Mouse (Mus musculus) liver, embryonic 13.5 days (tissue): ENCODE results near the gene 4931409K22Rik. TPM values are rescaled to one million over a fixed set of nuclear protein-coding genes. Genes with fewer than 3 reads are reported as not detected.
A peak's percentile ranks its signal among the peaks of the same experiment; 100 is the strongest.

Source experiments
- ATAC-seq: fragments of 200-750 bp; cut with Nextera tagmentation; 2 replicates; pipeline ENCODE4 v1.8.0; 2017; ENCODE audit warnings: low read depth, mild to moderate bottlenecking, moderate number of reproducible peaks, moderate library complexity
- DNase-seq: peaks from one replicate; pipeline ENCODE4 v3.0.0; 2022
- H3K27ac ChIP-seq: fragments of 300-500 bp; sonication (generic); 2 replicates; pipeline ENCODE4 v1.5.1; 2015; ENCODE audit warnings: moderate library complexity, mild to moderate bottlenecking, inconsistent platforms
- H3K27me3 ChIP-seq: fragments of 300-500 bp; sonication (generic); 2 replicates; pipeline ENCODE4 v1.6.1; 2015; ENCODE audit warnings: mild to moderate bottlenecking, inconsistent platforms
- H3K36me3 ChIP-seq: fragments of 300-500 bp; sonication (generic); 2 replicates; pipeline ENCODE4 v1.6.1; 2015; ENCODE audit warnings: mild to moderate bottlenecking, inconsistent platforms
- H3K4me1 ChIP-seq: fragments of 300-500 bp; sonication (generic); replicated peaks from 2 replicates; pipeline ENCODE4 v1.6.1; 2015; ENCODE audit warnings: inconsistent platforms
- H3K4me2 ChIP-seq: fragments of 300-500 bp; sonication (generic); 2 replicates; pipeline ENCODE4 v1.6.1; 2015; ENCODE audit warnings: inconsistent platforms, mild to moderate bottlenecking, moderate library complexity
- H3K4me3 ChIP-seq: fragments of 300-500 bp; sonication (generic); replicated peaks from 2 replicates; pipeline ENCODE4 v1.5.1; 2015; ENCODE audit warnings: mild to moderate bottlenecking, inconsistent platforms
- H3K9ac ChIP-seq: fragments of 300-500 bp; sonication (generic); 2 replicates; pipeline ENCODE4 v1.6.1; 2015; ENCODE audit warnings: mild to moderate bottlenecking, inconsistent platforms
- H3K9me3 ChIP-seq: fragments of 300-500 bp; sonication (generic); replicated peaks from 2 replicates; pipeline ENCODE4 v1.6.1; 2016; ENCODE audit warnings: inconsistent platforms
- WGBS: fragments of 180-500 bp; shearing (Covaris S2); methylation state at CpG from one replicate; pipeline ENCODE4 v1.1.7; 2015; ENCODE audit not compliant: insufficient replicate concordance; 5-methylcytosine and 5-hydroxymethylcytosine counted together
- polyA plus RNA-seq: library from polyadenylated mRNA; unstranded; fragments of >200 nt; fragmentation: Nextera tagmentation; extraction: Ambion mirVana; gene quantifications from 2 replicates; pipeline ENCODE4 v1.2.1, GENCODE M21; 2015

4931409K22Rik gene
- polyA plus RNA-seq, 1 experiment from 2014 or later = not detected

DNA sequence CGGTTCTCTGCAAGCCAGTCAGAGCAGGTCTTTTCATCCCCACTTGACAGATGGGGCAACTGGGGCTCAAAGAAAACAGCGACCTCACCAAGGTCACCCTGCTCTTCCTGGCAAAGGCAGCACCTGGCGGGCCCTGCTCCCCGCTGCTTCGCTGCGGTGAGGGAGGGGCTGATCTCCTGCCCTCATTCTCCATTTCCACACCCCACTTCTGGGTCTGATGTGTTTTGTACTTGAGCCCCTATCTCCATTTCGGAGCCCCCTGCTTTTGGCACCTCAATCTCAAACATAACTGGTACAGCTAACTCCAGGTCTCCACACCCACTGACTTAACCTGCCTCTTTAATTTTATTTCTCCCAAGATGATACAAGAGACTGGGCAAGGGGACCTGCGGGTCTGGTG is 42.5 kb upstream of the 4931409K22Rik start:
- Histone ChIP-seq H3K9ac (no peak overlapping the region), H3K9me3 (no peaks in the 10 kb centered on the region), H3K36me3 (no peaks in the 10 kb centered on the region), H3K4me2 (peak overlapping the region; percentile 68; the same call in 1 of the 2 replicates), H3K4me3 (peak overlapping the region; percentile 50; the same call in 1 of the 2 replicates), H3K4me1 (peaks cover 37% of the 10 kb centered on the region), H3K27me3 (peaks cover 88% of the 10 kb centered on the region), H3K27ac (no peak overlapping the region)
- WGBS = 16% methylated on average over 8 of the region's 8 CpGs
- DNase-seq = no peak
- no peak for ATAC-seq

DNA sequence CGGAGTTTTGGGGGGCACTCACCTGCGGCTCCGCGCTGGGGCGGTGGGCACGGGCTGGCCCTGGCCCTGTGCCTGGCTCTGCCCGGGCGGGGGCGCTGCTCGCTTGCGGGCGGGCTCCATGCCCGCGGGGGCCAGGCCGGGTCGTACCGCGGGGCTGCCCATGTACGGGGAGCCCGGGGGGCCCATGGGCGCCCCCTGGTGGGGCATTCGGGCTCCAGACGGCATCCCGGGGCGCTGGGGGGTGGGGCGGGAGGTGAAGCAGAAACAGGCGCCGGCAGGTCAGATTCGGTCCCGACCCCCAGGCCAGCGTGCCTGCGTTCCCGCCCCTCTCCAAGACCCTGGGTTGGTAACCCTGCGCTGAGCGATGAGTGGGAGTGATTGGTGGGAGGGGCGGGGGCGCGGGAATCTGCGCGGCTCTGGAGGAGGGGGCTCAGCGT is 42.0 kb upstream of the 4931409K22Rik start:
- 1% methylated on average over 41 of the region's 41 CpGs for WGBS
- no peak for DNase-seq
- peak overlapping the region; percentile 50 for H3K4me3 ChIP-seq
- no peak for ATAC-seq
- H3K4me1 ChIP-seq = peaks cover 32% of the 10 kb centered on the region
- no peaks in the 10 kb centered on the region for H3K9me3 ChIP-seq
- no peak overlapping the region for H3K27ac ChIP-seq
- H3K4me2 ChIP-seq = peak overlapping the region; percentile 68
- peaks cover 86% of the 10 kb centered on the region for H3K27me3 ChIP-seq
- H3K36me3 ChIP-seq = no peaks in the 10 kb centered on the region
- peak overlapping the region; percentile 41; the same call in 1 of the 2 replicates for H3K9ac ChIP-seq

DNA sequence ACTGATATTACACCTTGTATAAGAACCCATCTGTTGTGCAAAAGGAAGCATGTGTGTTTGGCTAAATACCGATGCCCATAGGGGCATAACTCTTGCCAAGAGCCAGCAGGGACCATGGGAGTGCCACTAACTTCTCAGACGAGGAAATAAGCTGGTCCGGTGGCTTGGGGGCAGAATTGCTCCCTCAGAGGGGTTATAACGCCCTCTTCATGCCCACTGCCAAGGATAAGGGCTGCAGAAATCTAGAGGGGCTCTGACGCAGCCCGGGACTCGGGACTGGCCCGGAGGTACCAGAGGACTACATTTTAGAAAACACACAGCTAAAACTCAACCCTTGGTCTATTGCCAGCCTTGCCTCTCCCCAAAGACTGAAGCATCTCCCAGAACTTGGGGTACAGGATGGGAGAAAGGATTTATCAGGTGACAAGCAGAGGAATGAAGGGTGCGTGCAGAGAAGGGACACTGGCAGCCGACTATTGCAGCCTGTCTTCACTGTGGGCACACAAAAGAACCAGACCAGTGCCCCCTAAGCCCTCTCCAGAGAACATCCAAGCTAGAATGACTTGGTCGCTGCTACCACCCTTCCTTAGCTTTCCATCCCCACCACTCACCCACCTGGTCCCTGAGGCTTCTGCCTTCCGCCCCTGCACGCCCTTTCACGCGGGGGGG is 41.4 kb upstream of the 4931409K22Rik start:
- Histone ChIP-seq H3K4me2 (peak overlapping the region; percentile 68), H3K9me3 (no peaks in the 10 kb centered on the region), H3K27ac (no peak overlapping the region), H3K4me1 (peaks cover 27% of the 10 kb centered on the region), H3K27me3 (peaks cover 84% of the 10 kb centered on the region), H3K4me3 (peak overlapping the region; percentile 50), H3K9ac (peak overlapping the region; percentile 41; the same call in 1 of the 2 replicates), H3K36me3 (no peaks in the 10 kb centered on the region)
- ATAC-seq (no peak), DNase-seq (no peak)
- WGBS = 22% methylated on average over 15 of the region's 15 CpGs

DNA sequence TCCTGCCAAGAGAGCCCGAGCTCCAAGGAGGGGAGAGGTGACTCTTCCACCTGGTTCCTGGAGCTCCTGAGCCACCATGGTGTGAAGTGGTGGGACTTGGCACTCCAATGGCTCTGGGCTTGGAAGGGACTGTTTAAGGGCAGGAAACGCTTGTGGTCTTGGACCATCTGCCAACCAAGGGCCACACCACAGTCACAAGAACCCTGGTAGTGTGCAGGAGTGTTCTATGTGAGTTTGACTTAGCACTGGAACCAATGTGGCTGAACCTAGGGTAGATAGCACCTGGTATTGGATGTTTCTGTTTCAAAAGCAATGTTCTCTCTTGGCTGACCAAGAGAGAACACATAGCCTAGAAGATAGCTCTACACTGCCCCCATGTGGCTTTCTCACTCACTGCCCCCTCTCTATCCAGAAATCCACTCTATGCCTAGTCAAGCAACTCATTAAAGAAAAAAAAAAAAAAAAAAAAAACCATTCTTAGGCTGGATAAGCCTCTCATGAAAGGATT is 40.7 kb upstream of the 4931409K22Rik start:
- ATAC-seq (no peak; the same call in 1 of the 2 replicates), DNase-seq (no peak)
- Histone ChIP-seq H3K4me2 (no peak overlapping the region), H3K4me3 (no peak overlapping the region), H3K27me3 (peaks cover 84% of the 10 kb centered on the region), H3K36me3 (no peaks in the 10 kb centered on the region), H3K9me3 (no peaks in the 10 kb centered on the region), H3K27ac (no peak overlapping the region), H3K4me1 (peaks cover 26% of the 10 kb centered on the region), H3K9ac (no peak overlapping the region)
- 53% methylated on average over 2 of the region's 2 CpGs for WGBS

DNA sequence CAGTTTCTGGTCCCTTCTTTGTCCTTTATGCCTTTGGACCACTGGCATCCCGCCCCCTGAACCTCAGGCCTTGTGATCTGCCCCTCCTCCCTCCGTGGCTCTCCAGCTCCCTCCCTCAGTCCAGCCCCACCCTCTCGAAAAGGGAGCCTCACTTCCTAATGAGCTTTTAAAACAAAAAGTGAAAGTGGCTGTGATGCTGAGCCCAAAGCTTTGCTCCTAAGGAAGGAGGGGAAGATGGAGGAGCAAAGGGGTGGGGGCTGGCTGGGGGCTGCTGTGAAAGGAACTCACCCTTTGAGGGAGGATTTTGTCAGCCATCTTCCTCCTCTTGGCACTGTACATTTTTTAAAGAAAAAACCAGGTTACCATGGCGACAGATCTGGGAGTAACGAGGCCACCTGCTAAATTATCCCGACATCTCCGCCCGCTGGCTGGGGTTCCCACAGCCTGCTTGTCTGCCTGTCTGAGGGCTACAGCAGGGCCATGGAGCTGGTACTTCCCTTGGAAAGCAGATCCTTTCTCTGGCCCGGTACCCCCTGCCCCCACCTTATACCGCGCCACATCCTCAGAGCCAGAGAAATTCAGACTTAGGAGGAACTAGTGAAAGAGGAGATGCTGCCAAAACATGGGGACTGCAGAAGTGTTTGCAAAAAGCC is 40.0 kb upstream of the 4931409K22Rik start:
- 26% methylated on average over 11 of the region's 11 CpGs for WGBS
- Histone ChIP-seq H3K9me3 (no peaks in the 10 kb centered on the region), H3K4me2 (no peak overlapping the region), H3K27me3 (peaks cover 84% of the 10 kb centered on the region), H3K4me3 (no peak overlapping the region), H3K36me3 (no peaks in the 10 kb centered on the region), H3K4me1 (peaks cover 26% of the 10 kb centered on the region), H3K9ac (no peak overlapping the region), H3K27ac (no peak overlapping the region)
- ATAC-seq (no peak), DNase-seq (no peak)

DNA sequence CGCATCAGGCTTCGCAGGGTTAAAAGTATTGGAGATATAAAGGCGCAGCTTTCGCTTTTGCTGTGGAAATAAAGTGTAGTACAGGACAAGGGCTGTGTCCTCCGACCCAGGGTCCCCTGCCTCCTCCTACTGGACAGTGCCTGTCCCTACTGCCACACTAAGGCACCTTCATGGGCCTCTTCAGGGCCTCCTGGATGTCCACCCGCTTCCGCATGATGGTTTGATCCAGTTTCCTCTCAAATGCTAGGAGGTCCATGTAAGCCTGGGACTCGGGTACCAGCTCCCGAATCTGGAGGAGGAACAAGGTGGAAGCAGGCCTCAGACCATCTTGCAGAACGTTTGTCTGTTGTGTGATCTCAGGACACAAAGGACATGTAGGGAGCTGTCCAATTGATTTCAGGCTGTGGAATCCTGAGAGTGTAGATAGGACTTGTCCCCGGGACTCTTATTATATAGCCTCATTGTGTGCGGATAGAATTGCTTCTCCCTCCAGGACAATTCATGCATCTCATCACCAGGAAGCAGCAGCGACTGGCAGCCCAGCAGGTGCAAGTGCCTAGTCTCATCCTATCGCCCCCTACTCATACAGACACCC is 39.3 kb upstream of the 4931409K22Rik start:
- no peak for ATAC-seq
- Histone ChIP-seq H3K4me2 (no peak overlapping the region), H3K4me3 (no peak overlapping the region), H3K27me3 (peaks cover 84% of the 10 kb centered on the region), H3K36me3 (peaks cover 4% of the 10 kb centered on the region; the same call in 1 of the 2 replicates), H3K9ac (no peak overlapping the region), H3K4me1 (peaks cover 33% of the 10 kb centered on the region), H3K9me3 (no peaks in the 10 kb centered on the region), H3K27ac (no peak overlapping the region)
- DNase-seq = no peak
- 65% methylated on average over 14 of the region's 14 CpGs for WGBS

DNA sequence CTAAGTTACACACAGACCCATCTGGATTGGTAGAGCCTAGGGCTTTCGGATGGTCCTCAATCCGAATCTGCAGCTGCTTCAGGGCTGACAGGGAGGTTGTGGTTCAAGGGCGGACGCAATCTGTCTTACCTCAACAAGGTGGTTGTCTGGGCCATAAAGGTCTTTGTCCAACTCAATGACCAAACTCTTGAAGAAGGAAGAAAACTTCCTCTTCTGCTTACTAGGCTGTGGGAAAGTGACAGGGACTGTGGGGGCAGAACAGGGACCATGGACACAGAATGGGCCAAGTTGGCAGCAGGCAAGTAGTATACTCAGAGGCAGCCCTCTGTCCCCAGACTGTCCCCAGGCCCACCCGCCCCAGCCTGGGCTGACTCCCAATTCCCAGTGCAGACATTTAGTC is 38.7 kb upstream of the 4931409K22Rik start:
- Histone ChIP-seq H3K9ac (no peak overlapping the region), H3K4me2 (no peak overlapping the region), H3K27me3 (peaks cover 78% of the 10 kb centered on the region), H3K4me3 (no peak overlapping the region), H3K36me3 (peaks cover 6% of the 10 kb centered on the region; the same call in 1 of the 2 replicates), H3K4me1 (peaks cover 40% of the 10 kb centered on the region), H3K27ac (no peak overlapping the region), H3K9me3 (no peaks in the 10 kb centered on the region)
- WGBS = 72% methylated on average over 5 of the region's 5 CpGs
- ATAC-seq = no peak
- no peak for DNase-seq

DNA sequence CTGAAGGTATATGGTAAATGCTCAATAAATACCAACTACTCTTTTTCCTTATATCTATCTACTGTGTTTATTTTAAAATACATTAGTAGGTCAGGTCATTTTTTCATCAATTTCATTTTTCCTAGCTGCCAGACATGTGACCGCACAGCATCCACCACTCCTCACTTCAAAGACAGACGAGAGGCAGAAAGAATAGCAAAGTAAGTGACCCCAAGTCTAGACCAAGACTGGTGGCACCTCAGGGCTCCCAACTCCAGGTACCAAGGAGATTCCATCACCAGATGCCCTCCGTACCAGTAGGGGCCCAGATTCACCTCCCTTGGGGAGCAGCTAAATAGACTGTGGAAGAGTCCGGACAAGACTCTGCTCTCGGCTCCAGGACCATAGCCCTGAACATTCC is 37.7 kb upstream of the 4931409K22Rik start:
- WGBS = 81% methylated on average over 5 of the region's 5 CpGs
- Histone ChIP-seq H3K4me1 (peaks cover 41% of the 10 kb centered on the region), H3K27ac (no peak overlapping the region), H3K36me3 (peaks cover 15% of the 10 kb centered on the region), H3K9ac (no peak overlapping the region), H3K9me3 (no peaks in the 10 kb centered on the region), H3K4me2 (no peak overlapping the region), H3K4me3 (no peak overlapping the region), H3K27me3 (peaks cover 69% of the 10 kb centered on the region)
- ATAC-seq = no peak
- DNase-seq = no peak

DNA sequence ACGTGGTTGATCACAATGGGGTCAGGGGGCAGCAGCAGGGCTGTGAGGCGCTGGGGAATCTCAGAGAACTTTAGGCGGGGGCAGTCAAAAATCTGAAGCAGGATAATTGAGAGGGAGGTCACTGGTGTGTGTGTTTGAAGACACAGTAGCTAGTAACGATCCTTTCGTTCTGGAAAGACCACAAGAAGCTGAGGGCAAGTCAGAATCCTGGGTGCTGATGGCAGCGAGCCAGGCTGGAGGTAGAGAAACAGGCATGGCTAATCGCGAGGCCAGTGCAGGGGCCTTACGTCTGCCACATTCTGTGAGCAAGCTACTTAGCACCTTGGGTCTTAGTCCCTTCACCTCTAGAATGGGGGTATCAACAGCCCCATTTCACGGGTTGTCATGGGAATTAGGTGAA is 37.3 kb upstream of the 4931409K22Rik start:
- Histone ChIP-seq H3K9me3 (no peaks in the 10 kb centered on the region), H3K27me3 (peaks cover 65% of the 10 kb centered on the region), H3K4me2 (no peak overlapping the region), H3K27ac (no peak overlapping the region), H3K9ac (no peak overlapping the region), H3K4me1 (peaks cover 40% of the 10 kb centered on the region), H3K4me3 (no peak overlapping the region), H3K36me3 (peaks cover 19% of the 10 kb centered on the region)
- WGBS = 71% methylated on average over 10 of the region's 10 CpGs
- DNase-seq (no peak), ATAC-seq (no peak)

DNA sequence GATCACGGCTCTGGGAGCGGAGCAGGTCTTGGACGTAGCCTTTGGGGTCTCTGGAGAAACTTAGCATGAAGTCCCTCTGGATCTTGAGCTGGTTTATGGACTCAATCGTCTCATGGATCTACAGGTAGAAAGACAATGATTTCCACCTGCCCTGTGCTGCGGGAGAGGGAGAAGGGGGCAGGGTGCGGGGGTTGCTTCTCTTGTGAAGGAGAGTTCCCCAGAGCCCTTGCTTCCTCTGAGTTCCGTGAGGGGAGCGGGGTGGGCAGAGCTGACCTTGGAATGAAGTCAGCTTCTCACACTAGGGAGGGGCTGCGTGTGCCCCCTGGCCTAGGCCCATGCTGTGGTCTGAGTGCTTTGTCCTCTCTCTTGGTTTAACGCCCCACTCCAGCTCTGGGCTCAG is 36.6 kb upstream of the 4931409K22Rik start:
- 74% methylated on average over 10 of the region's 10 CpGs for WGBS
- peaks cover 26% of the 10 kb centered on the region for H3K36me3 ChIP-seq
- ATAC-seq (no peak), DNase-seq (no peak)
- H3K27me3 ChIP-seq = peaks cover 58% of the 10 kb centered on the region
- H3K4me1 ChIP-seq = peaks cover 40% of the 10 kb centered on the region
- H3K9ac ChIP-seq = no peak overlapping the region
- H3K4me2 ChIP-seq = no peak overlapping the region
- H3K9me3 ChIP-seq = no peaks in the 10 kb centered on the region
- H3K4me3 ChIP-seq = no peak overlapping the region
- H3K27ac ChIP-seq = no peak overlapping the region

DNA sequence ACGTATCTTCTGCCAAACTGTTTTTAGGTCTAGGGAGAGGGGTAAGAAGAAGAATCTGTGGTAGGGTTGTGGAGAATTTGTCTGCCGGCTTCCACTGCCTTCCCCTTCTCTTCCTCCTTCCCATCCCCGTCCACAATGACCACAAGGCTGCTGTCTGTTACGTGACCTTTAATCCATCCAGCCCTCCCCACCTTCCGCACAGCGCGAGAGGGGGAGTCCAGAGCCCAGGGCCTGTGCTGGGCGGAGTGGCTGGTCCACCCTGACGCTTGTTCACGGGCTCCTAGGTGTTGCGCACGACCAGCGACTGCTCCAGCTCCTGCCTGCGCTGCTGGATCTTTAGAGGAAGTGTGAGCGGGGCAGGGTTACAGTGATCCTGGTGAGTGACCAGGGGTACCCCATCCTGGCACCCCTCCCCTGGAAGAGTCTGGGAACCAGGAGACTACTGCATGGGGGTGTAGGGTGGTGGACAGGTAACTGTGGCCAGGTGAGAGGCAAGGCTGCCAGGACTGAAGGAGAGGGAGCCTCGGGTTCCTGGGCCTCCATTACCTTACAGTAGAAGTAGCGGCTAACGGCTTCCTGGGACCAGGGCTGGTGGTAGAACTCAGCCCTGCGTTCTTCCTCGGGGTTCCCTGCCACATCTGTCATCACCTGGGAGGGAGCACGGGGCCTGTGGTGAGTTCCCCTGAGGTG is 36.0 kb upstream of the 4931409K22Rik start:
- H3K4me1 ChIP-seq = peaks cover 45% of the 10 kb centered on the region
- no peak overlapping the region for H3K4me3 ChIP-seq
- peak overlapping the region; percentile 45; the same call in 1 of the 2 replicates for H3K9ac ChIP-seq
- H3K27me3 ChIP-seq = peaks cover 52% of the 10 kb centered on the region
- peaks cover 28% of the 10 kb centered on the region for H3K36me3 ChIP-seq
- no peak overlapping the region for H3K27ac ChIP-seq
- ATAC-seq (peak; percentile 44; the same call in 1 of the 2 replicates), DNase-seq (no peak)
- H3K9me3 ChIP-seq = no peaks in the 10 kb centered on the region
- H3K4me2 ChIP-seq = peak overlapping the region; percentile 58
- WGBS = 35% methylated on average over 21 of the region's 21 CpGs
